Mouse (Mus musculus) cerebellum, adult 2 months (tissue): ENCODE data around the gene Mgat1. TPM values are rescaled to one million over a fixed set of nuclear protein-coding genes. Genes with fewer than 3 reads are reported as not detected.
A peak's percentile ranks its signal among the peaks of the same experiment; 100 is the strongest.
"Not testable (repeated sequence)": the region's sequence is repeated elsewhere in the genome, so short reads cannot be mapped to it uniquely, and the experiment has no call there.

Source experiments
- DNase-seq, 2 experiments: peaks; one replicate each; pipeline ENCODE4 v3.0.0; 2021
- H3K27ac ChIP-seq: fragments of 200-500 bp; 2 replicates; pipeline ENCODE4 v1.5.1; 2012; ENCODE audit warnings: low read length, control low read depth, inconsistent platforms; ENCODE audit not compliant: insufficient read depth
- H3K27me3 ChIP-seq: fragments of 200-500 bp; 2 replicates; pipeline ENCODE4 v1.6.1; 2012; ENCODE audit warnings: inconsistent platforms, mild to moderate bottlenecking, low read length, moderate library complexity; ENCODE audit not compliant: control insufficient read depth, insufficient read depth
- H3K4me1 ChIP-seq: fragments of 200-500 bp; 2 replicates; pipeline ENCODE4 v1.6.1; 2011; ENCODE audit warnings: low read length; ENCODE audit not compliant: control insufficient read depth, insufficient read depth
- H3K4me3 ChIP-seq: fragments of 200-500 bp; replicated peaks from 2 replicates; pipeline ENCODE3; 2011; ENCODE audit warnings: mild to moderate bottlenecking, low read depth, low read length, control low read depth; ENCODE audit not compliant: insufficient read depth
- CTCF ChIP-seq: fragments of 200-500 bp; IDR thresholded peaks from 2 replicates; pipeline ENCODE4 v1.5.1; 2011; ENCODE audit warnings: low read depth, mild to moderate bottlenecking, control low read depth, low read length, moderate library complexity, borderline replicate concordance; ENCODE audit not compliant: insufficient read depth
- POLR2A ChIP-seq: fragments of 200-500 bp; IDR thresholded peaks from 2 replicates; pipeline ENCODE4 v1.6.1; 2011; ENCODE audit warnings: low read length, control low read depth, borderline replicate concordance; ENCODE audit not compliant: insufficient read depth
- WGBS: fragments of 180-500 bp; shearing (Covaris S2); methylation state at CpG from one replicate; pipeline ENCODE4 v1.1.7; 2018; 5-methylcytosine and 5-hydroxymethylcytosine counted together
- polyA plus RNA-seq: library from polyadenylated mRNA; depleted of rRNA; stranded (reverse); fragments of >200 nt; gene quantifications from 2 replicates; pipeline ENCODE4 v1.2.3, GENCODE M21; 2012; rRNA removed

Mgat1 gene
- polyA plus RNA-seq: 56.4 and 61.2 TPM in 2 replicates

- H3K4me3 ChIP-seq: peak within 1 kb of the TSS; percentile 74
- WGBS: 1% methylated on average over 60 of the region's 60 CpGs
- TF ChIP-seq CTCF: no peak
- TF ChIP-seq POLR2A: peak; percentile 84
- peak within 1 kb of the TSS; percentile 79 for H3K27ac ChIP-seq
- peak; percentile 90 for DNase-seq
- peaks cover 4% of the 10 kb centered on the region; the same call in 1 of the 2 replicates for H3K4me1 ChIP-seq
- H3K27me3 ChIP-seq: no peaks in the 10 kb centered on the region
Measured at GRCm38 (mm10) chr11:49243727-49244594, at the start of gene Mgat1. TSS of gene Mgat1 (plus strand) at chr11:49244191.

- not testable (repeated sequence) for H3K27me3 ChIP-seq, H3K4me1 ChIP-seq, H3K4me3 ChIP-seq, DNase-seq, H3K27ac ChIP-seq
- 88% methylated on average over 9 of the region's 9 CpGs for WGBS
Measured at GRCm38 (mm10) chr11:49194771-49195170, 49.2 kb upstream of the Mgat1 start.

GRCm38 (mm10) chr11:49195819-49196322, 48.1 kb upstream of the Mgat1 start:
- TF ChIP-seq POLR2A: no peak
- no peak for TF ChIP-seq CTCF
- 87% methylated on average over 7 of the region's 7 CpGs for WGBS

GRCm38 (mm10) chr11:49200666-49201065, 43.3 kb upstream of the Mgat1 start:
- Histone ChIP-seq H3K27ac (no peak overlapping the region), H3K4me1 (peaks cover 2% of the 10 kb centered on the region), H3K27me3 (no peaks in the 10 kb centered on the region), H3K4me3 (no peak overlapping the region)
- TF ChIP-seq POLR2A (no peak), CTCF (no peak)
- DNase-seq: no peak

More at GRCm38 (mm10) chr11:49195819-49196322, 48.1 kb upstream of the Mgat1 start:
- DNase-seq: no peak
- Histone ChIP-seq H3K27me3 (no peaks in the 10 kb centered on the region), H3K4me1 (no peaks in the 10 kb centered on the region), H3K27ac (no peak overlapping the region), H3K4me3 (no peak overlapping the region)

GRCm38 (mm10) chr11:49201142-49201541, 42.8 kb upstream of the Mgat1 start:
- no peak for DNase-seq
- no peak for TF ChIP-seq POLR2A
- TF ChIP-seq CTCF: no peak
- Histone ChIP-seq H3K4me1 (peaks cover 2% of the 10 kb centered on the region), H3K4me3 (no peak overlapping the region), H3K27me3 (no peaks in the 10 kb centered on the region), H3K27ac (no peak overlapping the region)

- H3K4me1 ChIP-seq: peaks cover 2% of the 10 kb centered on the region
- peak overlapping the region; percentile 24 for H3K4me3 ChIP-seq
- no peaks in the 10 kb centered on the region for H3K27me3 ChIP-seq
- H3K27ac ChIP-seq: no peak overlapping the region
- WGBS: 40% methylated on average over 2 of the region's 2 CpGs
- DNase-seq: no peak
- TF ChIP-seq CTCF (no peak), POLR2A (no peak)
Measured at GRCm38 (mm10) chr11:49202071-49202470, 41.9 kb upstream of the Mgat1 start.

- peak overlapping the region; percentile 66 for H3K27ac ChIP-seq
Measured at GRCm38 (mm10) chr11:49202523-49203061, 41.4 kb upstream of the Mgat1 start.

More at GRCm38 (mm10) chr11:49202523-49203061, 41.4 kb upstream of the Mgat1 start:
- 1% methylated on average over 10 of the region's 10 CpGs for WGBS
- Histone ChIP-seq H3K4me3 (peak overlapping the region; percentile 66), H3K27me3 (no peaks in the 10 kb centered on the region), H3K4me1 (peaks cover 2% of the 10 kb centered on the region)
- DNase-seq: peak in 1 of 2 experiments; percentile 40
- TF ChIP-seq CTCF (no peak), POLR2A (no peak)
